Mouse (Mus musculus): ENCODE data around the gene 2810408A11Rik. TPM values are rescaled to one million over a fixed set of nuclear protein-coding genes. Genes with fewer than 3 reads are reported as not detected.

The 2810408A11Rik gene
- polyA plus RNA-seq (2015; fragmentation: Nextera tagmentation; extraction: Ambion mirVana): 0.89 and 1.0 TPM in 2 replicates

- WGBS (ENCODE audit: insufficient replicate concordance): under 1% methylated on average over 38 of the region's 38 CpGs
- peak within 1 kb of the TSS; percentile 98 for H3K27ac ChIP-seq (replicated peaks)
- peaks cover 46% of the 10 kb centered on the region for H3K4me1 ChIP-seq (replicated peaks)
- peaks cover 25% of the 10 kb centered on the region for H3K27me3 ChIP-seq
- peak within 1 kb of the TSS; percentile 90 for H3K4me3 ChIP-seq (replicated peaks)
- no peaks in the 10 kb centered on the region for H3K9me3 ChIP-seq (replicated peaks)
- H3K4me2 ChIP-seq: peak within 1 kb of the TSS; percentile 98
- ATAC-seq (ENCODE audit: insufficient read depth): peak; percentile 90
- H3K36me3 ChIP-seq (replicated peaks): peaks cover 27% of the 10 kb centered on the region
- peak within 1 kb of the TSS; percentile 94 for H3K9ac ChIP-seq
These were observed at the start of gene 2810408A11Rik, which contains the start of gene Neurl4 for GRCm38 (mm10) chr11:69900471-69901405. Gene 2810408A11Rik, minus strand, starts transcription at chr11:69900987. Gene Neurl4, plus strand, starts transcription at chr11:69901072.

- Histone ChIP-seq H3K9ac (peak overlapping the region; percentile 75), H3K27ac (replicated peaks) (peak overlapping the region; percentile 83), H3K9me3 (replicated peaks) (no peaks in the 10 kb centered on the region), H3K36me3 (replicated peaks) (peaks cover 22% of the 10 kb centered on the region), H3K4me2 (peak overlapping the region; percentile 93), H3K4me1 (replicated peaks) (peaks cover 48% of the 10 kb centered on the region), H3K27me3 (peaks cover 63% of the 10 kb centered on the region), H3K4me3 (replicated peaks) (peak overlapping the region; percentile 77)
- WGBS (ENCODE audit: insufficient replicate concordance): under 1% methylated on average over 14 of the region's 14 CpGs
- peak; percentile 36 for ATAC-seq (ENCODE audit: insufficient read depth)
These were observed 48.0 kb upstream of the 2810408A11Rik start for GRCm38 (mm10) chr11:69948763-69949150.

GRCm38 (mm10) chr11:69948066-69948762, 47.4 kb upstream of the 2810408A11Rik start, which contains the start of gene Slc2a4:
Gene Slc2a4, minus strand, starts transcription at chr11:69948188.
- H3K9ac ChIP-seq: peak within 1 kb of the TSS; percentile 75
- H3K9me3 ChIP-seq (replicated peaks): no peaks in the 10 kb centered on the region
- H3K27ac ChIP-seq (replicated peaks): peak within 1 kb of the TSS; percentile 95
- peaks cover 27% of the 10 kb centered on the region for H3K36me3 ChIP-seq (replicated peaks)
- H3K4me2 ChIP-seq: peak within 1 kb of the TSS; percentile 93
- peaks cover 52% of the 10 kb centered on the region for H3K4me1 ChIP-seq (replicated peaks)
- H3K4me3 ChIP-seq (replicated peaks): peak within 1 kb of the TSS; percentile 77
- H3K27me3 ChIP-seq: peaks cover 63% of the 10 kb centered on the region
- WGBS (ENCODE audit: insufficient replicate concordance): 1% methylated on average over 34 of the region's 34 CpGs
- ATAC-seq (ENCODE audit: insufficient read depth): peak; percentile 82

- H3K4me3 ChIP-seq (replicated peaks): peak overlapping the region; percentile 77
- peaks cover 63% of the 10 kb centered on the region for H3K27me3 ChIP-seq
- no peaks in the 10 kb centered on the region for H3K9me3 ChIP-seq (replicated peaks)
- peak overlapping the region; percentile 93 for H3K4me2 ChIP-seq
- 10% methylated on average over 29 of the region's 29 CpGs for WGBS (ENCODE audit: insufficient replicate concordance)
- peak overlapping the region; percentile 75 for H3K9ac ChIP-seq
- peak overlapping the region; percentile 95 for H3K27ac ChIP-seq (replicated peaks)
- no peak; the same call in 1 of the 2 replicates for ATAC-seq (ENCODE audit: insufficient read depth)
- H3K36me3 ChIP-seq (replicated peaks): peaks cover 34% of the 10 kb centered on the region
- H3K4me1 ChIP-seq (replicated peaks): peaks cover 56% of the 10 kb centered on the region
These were observed 46.7 kb upstream of the 2810408A11Rik start for GRCm38 (mm10) chr11:69947337-69948065.

- ATAC-seq (ENCODE audit: insufficient read depth): peak; percentile 77
- H3K36me3 ChIP-seq (replicated peaks): peaks cover 41% of the 10 kb centered on the region
- H3K4me2 ChIP-seq: peak overlapping the region; percentile 93
- H3K27ac ChIP-seq (replicated peaks): peak overlapping the region; percentile 95
- 61% methylated on average over 18 of the region's 18 CpGs for WGBS (ENCODE audit: insufficient replicate concordance)
- no peaks in the 10 kb centered on the region for H3K9me3 ChIP-seq (replicated peaks)
- peak overlapping the region; percentile 75 for H3K9ac ChIP-seq
- H3K27me3 ChIP-seq: peaks cover 62% of the 10 kb centered on the region
- peak overlapping the region; percentile 77 for H3K4me3 ChIP-seq (replicated peaks)
- H3K4me1 ChIP-seq (replicated peaks): peaks cover 56% of the 10 kb centered on the region
These were observed 45.5 kb upstream of the 2810408A11Rik start for GRCm38 (mm10) chr11:69945997-69946891.

GRCm38 (mm10) chr11:69945216-69945615, 44.4 kb upstream of the 2810408A11Rik start:
- ATAC-seq (ENCODE audit: insufficient read depth): no peak
- 65% methylated on average over 13 of the region's 13 CpGs for WGBS (ENCODE audit: insufficient replicate concordance)
- Histone ChIP-seq H3K36me3 (replicated peaks) (peaks cover 41% of the 10 kb centered on the region), H3K4me3 (replicated peaks) (peak overlapping the region; percentile 77), H3K9ac (peak overlapping the region; percentile 75), H3K4me2 (peak overlapping the region; percentile 93), H3K27me3 (peaks cover 60% of the 10 kb centered on the region), H3K9me3 (replicated peaks) (no peaks in the 10 kb centered on the region), H3K4me1 (replicated peaks) (peaks cover 56% of the 10 kb centered on the region), H3K27ac (replicated peaks) (peak overlapping the region; percentile 95)

GRCm38 (mm10) chr11:69940962-69941361, 40.2 kb upstream of the 2810408A11Rik start:
- WGBS (ENCODE audit: insufficient replicate concordance): 78% methylated on average over 4 of the region's 4 CpGs
- Histone ChIP-seq H3K9me3 (replicated peaks) (no peaks in the 10 kb centered on the region), H3K4me2 (no peak overlapping the region), H3K27ac (replicated peaks) (no peak overlapping the region), H3K9ac (no peak overlapping the region), H3K4me3 (replicated peaks) (no peak overlapping the region), H3K27me3 (peaks cover 95% of the 10 kb centered on the region), H3K36me3 (replicated peaks) (peaks cover 40% of the 10 kb centered on the region), H3K4me1 (replicated peaks) (peaks cover 48% of the 10 kb centered on the region)
- no peak for ATAC-seq (ENCODE audit: insufficient read depth)

GRCm38 (mm10) chr11:69939731-69940130, 38.9 kb upstream of the 2810408A11Rik start:
- Histone ChIP-seq H3K36me3 (replicated peaks) (peaks cover 28% of the 10 kb centered on the region), H3K9me3 (replicated peaks) (no peaks in the 10 kb centered on the region), H3K27ac (replicated peaks) (no peak overlapping the region), H3K4me2 (no peak overlapping the region), H3K9ac (no peak overlapping the region), H3K4me3 (replicated peaks) (no peak overlapping the region), H3K27me3 (peaks cover 96% of the 10 kb centered on the region), H3K4me1 (replicated peaks) (peaks cover 48% of the 10 kb centered on the region)
- ATAC-seq (ENCODE audit: insufficient read depth): no peak
- 89% methylated on average over 17 of the region's 17 CpGs for WGBS (ENCODE audit: insufficient replicate concordance)

GRCm38 (mm10) chr11:69939181-69939580, 38.4 kb upstream of the 2810408A11Rik start:
- Histone ChIP-seq H3K27me3 (peaks cover 96% of the 10 kb centered on the region), H3K36me3 (replicated peaks) (peaks cover 23% of the 10 kb centered on the region), H3K4me2 (no peak overlapping the region), H3K4me1 (replicated peaks) (peaks cover 48% of the 10 kb centered on the region), H3K4me3 (replicated peaks) (no peak overlapping the region), H3K27ac (replicated peaks) (no peak overlapping the region), H3K9ac (no peak overlapping the region), H3K9me3 (replicated peaks) (no peaks in the 10 kb centered on the region)
- no peak for ATAC-seq (ENCODE audit: insufficient read depth)
- 61% methylated on average over 5 of the region's 5 CpGs for WGBS (ENCODE audit: insufficient replicate concordance)

All from liver, embryonic 15.5 days (tissue).